In genomic region chr7:122393964-122394363, GRCm38 (mm10) we compare ENCODE assay signal across 16 mouse cellular contexts.
DNase-seq lines count a peak whose midpoint lies in the region.
"Had no signal": no experiment of that assay in that cellular context is flagged by ENCODE, and none has a peak within 500 bp of the region (broad histone marks: within the 10 kb centered on the region; RNA-seq: fewer than 3 reads in every experiment).

No protein-coding gene starts in this region.

- intact Hi-C loops in heart, postnatal 36 days (cut with DNase I) = no loop called here

- DNase-seq in spleen, postnatal 36 days (ENCODE audit: low spot score in 2 of 2) = peak; percentile 82 to 84
- no peak for DNase-seq in spleen, postnatal 14 days (ENCODE audit: low spot score in 2 of 2)
- peak; percentile 67 for DNase-seq in induced T-regulatory cell, adult 2 months (ENCODE audit: low read depth)
- DNase-seq in thymus, postnatal 0 days (ENCODE audit: low spot score) = peak; percentile 58
- no peak for DNase-seq in kidney, adult 18-20 months
- no peak for DNase-seq in heart, postnatal 36 days
- no peak for DNase-seq in adrenal gland, postnatal 10 days
- DNase-seq: cerebellum, adult 9-10 months; gastrocnemius, postnatal 14 days; heart, adult 2 months; kidney, adult 8-10 months; kidney, postnatal 36 days; liver; liver, postnatal 0 days; lung, postnatal 4 days; right cerebral cortex, adult 18-20 months had no signal

Comparison
In these comparisons a context has a peak if more than half of its experiments do, and no peak if none do; other contexts are left out.
1. DNase-seq: peak in spleen, postnatal 36 days (2 of 2), induced T-regulatory cell, adult 2 months (single experiment) and thymus, postnatal 0 days (single experiment); none in spleen, postnatal 14 days (0 of 2), kidney, adult 18-20 months (single experiment), heart, postnatal 36 days (0 of 2) and adrenal gland, postnatal 10 days (single experiment).